Mouse (Mus musculus) embryo, embryonic 11.5 days (tissue): Measurements from ENCODE around the gene 1600002K03Rik.

Source experiments
- DNase-seq: peaks from one replicate; pipeline ENCODE4 v3.0.0-alpha.2; 2012; ENCODE audit warnings: low read depth, low spot score

Gene 1600002K03Rik

GRCm38 (mm10) chr10:80167460-80168037 lies 5.2 kb upstream of the 1600002K03Rik start:
- peak; percentile 99 for DNase-seq

GRCm38 (mm10) chr10:80168038-80168661 lies 4.6 kb upstream of the 1600002K03Rik start:
- DNase-seq, result peak; percentile 90

GRCm38 (mm10) chr10:80169070-80169469 lies 3.7 kb upstream of the 1600002K03Rik start:
- no peak for DNase-seq

- no peak for DNase-seq
These were observed 3.1 kb upstream of the 1600002K03Rik start for GRCm38 (mm10) chr10:80169651-80170050.

GRCm38 (mm10) chr10:80170052-80170451 lies 2.7 kb upstream of the 1600002K03Rik start:
- no peak for DNase-seq

- DNase-seq, result no peak
These were observed 2.1 kb upstream of the 1600002K03Rik start for GRCm38 (mm10) chr10:80170601-80171021.

- DNase-seq, result no peak
These were observed 1.5 kb upstream of the 1600002K03Rik start for GRCm38 (mm10) chr10:80171252-80171651.

- no peak for DNase-seq
These were observed 801 bp upstream of the 1600002K03Rik start for GRCm38 (mm10) chr10:80171760-80172526.

GRCm38 (mm10) chr10:80173358-80173757 lies 614 bp downstream of the 1600002K03Rik start:
- DNase-seq, result no peak

GRCm38 (mm10) chr10:80173955-80174640 lies 1.4 kb downstream of the 1600002K03Rik start:
- DNase-seq, result no peak

- DNase-seq, result no peak
These were observed 2.0 kb downstream of the 1600002K03Rik start for GRCm38 (mm10) chr10:80174705-80175104.

GRCm38 (mm10) chr10:80175536-80176269 lies 3.0 kb downstream of the 1600002K03Rik start:
- DNase-seq, result no peak

- no peak for DNase-seq
These were observed 3.6 kb downstream of the 1600002K03Rik start for GRCm38 (mm10) chr10:80176270-80176834.

GRCm38 (mm10) chr10:80177441-80178279 lies 4.9 kb downstream of the 1600002K03Rik start:
- DNase-seq, result no peak

GRCm38 (mm10) chr10:80179068-80180051 lies 6.6 kb downstream of the 1600002K03Rik start, which contains the start of gene Efna2:
Efna2 (plus strand) TSS chr10:80179482.
- peak; percentile 48 for DNase-seq

- no peak for DNase-seq
These were observed 7.5 kb downstream of the 1600002K03Rik start for GRCm38 (mm10) chr10:80180288-80180687.

- DNase-seq, result no peak
These were observed 8.1 kb downstream of the 1600002K03Rik start for GRCm38 (mm10) chr10:80180823-80181222.

GRCm38 (mm10) chr10:80182547-80182946 lies 9.8 kb downstream of the 1600002K03Rik start:
- DNase-seq, result no peak

GRCm38 (mm10) chr10:80186649-80187048 lies 13.9 kb downstream of the 1600002K03Rik start:
- no peak for DNase-seq
